Mouse (Mus musculus) heart, adult 2 months (tissue): ENCODE measurements around the gene Cox6b2.

ENCODE experiments used
- CTCF ChIP-seq: fragments of 200-600 bp; IDR thresholded peaks from 2 replicates; pipeline ENCODE4 v1.8.1; 2022; ENCODE audit warnings: antibody characterized with exemption, mild to moderate bottlenecking, moderate library complexity
- POLR2A ChIP-seq: fragments of 200-500 bp; IDR thresholded peaks from 2 replicates; pipeline ENCODE4 v1.6.1; 2011; ENCODE audit warnings: mild to moderate bottlenecking, low read depth, low read length, control low read depth; ENCODE audit not compliant: insufficient read depth

- TF ChIP-seq CTCF: no peak
- TF ChIP-seq POLR2A: no peak
Measured at GRCm38 (mm10) chr7:4740309-4740727, 12.6 kb downstream of the Cox6b2 start.
